Mouse (Mus musculus) right cerebral cortex, postnatal 10 days (tissue): ENCODE data around the gene Tmem165.
A peak's percentile ranks its signal among the peaks of the same experiment; 100 is the strongest.

Experiments used
- DNase-seq, 2 experiments: peaks; one replicate each; pipeline ENCODE4 v3.0.0; 2021; ENCODE audit warnings: low spot score in 2 of 2

The Tmem165 gene

GRCm38 (mm10) chr5:76244430-76244829 is 60.8 kb downstream of the Tmem165 start:
- no peak for DNase-seq

- peak; percentile 47 to 56 for DNase-seq
These were observed 61.7 kb downstream of the Tmem165 start for GRCm38 (mm10) chr5:76245419-76245818.

- DNase-seq = no peak
These were observed 62.9 kb downstream of the Tmem165 start for GRCm38 (mm10) chr5:76246539-76246938.

GRCm38 (mm10) chr5:76250948-76251347 is 67.3 kb downstream of the Tmem165 start:
- DNase-seq = no peak
